Mouse (Mus musculus) activated CD4-positive, CD25-positive, alpha-beta regulatory T cell, adult 4 months (primary cell): ENCODE measurements around the gene Ehbp1l1. TPM values are rescaled to one million over a fixed set of nuclear protein-coding genes. Genes with fewer than 3 reads are reported as not detected.

ENCODE experiments used
- ATAC-seq: one replicate; pipeline ENCODE4 v1.8.0; 2017
- polyA plus RNA-seq, 2 experiments: library from polyadenylated mRNA; unstranded; fragments of 100-300 nt; shearing (Covaris generic); gene quantifications; one replicate each; pipeline ENCODE4 v1.2.1; 2017

Gene Ehbp1l1
- polyA plus RNA-seq = 10 to 100 TPM; 16.5 to 26.4 TPM

- peak; percentile 7 for ATAC-seq
These were observed at the start of gene Ehbp1l1 for GRCm38 (mm10) chr19:5725767-5726515. Gene Ehbp1l1, minus strand, starts transcription at chr19:5726317.

- ATAC-seq = peak; percentile 87
These were observed 45.1 kb upstream of the Ehbp1l1 start, which contains the start of gene Scyl1 for GRCm38 (mm10) chr19:5770925-5771860. Gene Scyl1, minus strand, starts transcription at chr19:5771419.

GRCm38 (mm10) chr19:5770311-5770710 lies 44.2 kb upstream of the Ehbp1l1 start:
- no peak for ATAC-seq

GRCm38 (mm10) chr19:5767271-5767670 lies 41.2 kb upstream of the Ehbp1l1 start:
- ATAC-seq = no peak

GRCm38 (mm10) chr19:5763163-5763562 lies 37.0 kb upstream of the Ehbp1l1 start:
- no peak for ATAC-seq

- ATAC-seq = no peak
These were observed 32.8 kb upstream of the Ehbp1l1 start for GRCm38 (mm10) chr19:5758878-5759403.

- ATAC-seq = no peak
These were observed 31.0 kb upstream of the Ehbp1l1 start for GRCm38 (mm10) chr19:5756991-5757636.

- ATAC-seq = no peak
These were observed 30.3 kb upstream of the Ehbp1l1 start for GRCm38 (mm10) chr19:5756321-5756985.

GRCm38 (mm10) chr19:5751742-5752141 lies 25.6 kb upstream of the Ehbp1l1 start:
- no peak for ATAC-seq

GRCm38 (mm10) chr19:5750951-5751350 lies 24.8 kb upstream of the Ehbp1l1 start:
- no peak for ATAC-seq

GRCm38 (mm10) chr19:5749476-5749875 lies 23.4 kb upstream of the Ehbp1l1 start:
- ATAC-seq = no peak

- no peak for ATAC-seq
These were observed 20.8 kb upstream of the Ehbp1l1 start for GRCm38 (mm10) chr19:5746907-5747363.

- ATAC-seq = no peak
These were observed 19.9 kb upstream of the Ehbp1l1 start for GRCm38 (mm10) chr19:5745756-5746710.

GRCm38 (mm10) chr19:5743576-5743975 lies 17.5 kb upstream of the Ehbp1l1 start:
- ATAC-seq = no peak

GRCm38 (mm10) chr19:5742241-5742641 lies 16.1 kb upstream of the Ehbp1l1 start:
- no peak for ATAC-seq

- no peak for ATAC-seq
These were observed 15.6 kb upstream of the Ehbp1l1 start for GRCm38 (mm10) chr19:5741641-5742240.

- ATAC-seq = no peak
These were observed 14.5 kb upstream of the Ehbp1l1 start, which contains the start of gene Ltbp3 for GRCm38 (mm10) chr19:5740320-5741317. Gene Ltbp3, plus strand, starts transcription at chr19:5740904.

GRCm38 (mm10) chr19:5739446-5739845 lies 13.3 kb upstream of the Ehbp1l1 start:
- ATAC-seq = no peak

GRCm38 (mm10) chr19:5734325-5734724 lies 8.2 kb upstream of the Ehbp1l1 start:
- ATAC-seq = no peak
